Mouse (Mus musculus) cerebellum, postnatal 4 days (tissue): ENCODE measurements around the gene Galntl6.
"Not testable (repeated sequence)": the region's sequence is repeated elsewhere in the genome, so short reads cannot be mapped to it uniquely, and the experiment has no call there.

Experiments
- DNase-seq, 2 experiments: peaks; one replicate each; pipeline ENCODE4 v3.0.0; 2022; ENCODE audit warnings: low spot score in 2 of 2, mixed read lengths in 1 of 2

Galntl6 gene

GRCm38 (mm10) chr8:57765726-57766351 is 1146.6 kb downstream of the Galntl6 start:
- DNase-seq: no peak

- DNase-seq: no peak
Observed at GRCm38 (mm10) chr8:57765192-57765591, 1147.2 kb downstream of the Galntl6 start.

DNA sequence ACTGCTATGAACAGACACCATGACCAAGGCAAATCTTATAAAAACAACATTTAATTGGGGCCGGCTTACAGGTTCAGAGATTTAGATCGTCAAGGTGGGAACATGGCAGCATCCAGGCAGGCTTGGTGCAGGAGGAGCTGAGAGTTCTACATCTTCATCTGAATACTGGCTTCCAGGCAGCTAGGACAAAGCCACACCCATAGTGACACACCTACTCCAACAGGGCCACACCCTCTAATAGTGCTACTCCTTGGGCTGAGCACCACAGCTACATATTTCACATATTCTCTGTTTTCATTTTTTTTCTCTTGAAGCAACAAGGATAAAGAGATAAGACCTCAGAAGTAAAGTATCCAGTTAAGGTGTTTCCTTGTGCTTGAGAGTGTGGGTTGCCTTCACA is 1149.8 kb downstream of the Galntl6 start:
- DNase-seq: not testable (repeated sequence)

DNA sequence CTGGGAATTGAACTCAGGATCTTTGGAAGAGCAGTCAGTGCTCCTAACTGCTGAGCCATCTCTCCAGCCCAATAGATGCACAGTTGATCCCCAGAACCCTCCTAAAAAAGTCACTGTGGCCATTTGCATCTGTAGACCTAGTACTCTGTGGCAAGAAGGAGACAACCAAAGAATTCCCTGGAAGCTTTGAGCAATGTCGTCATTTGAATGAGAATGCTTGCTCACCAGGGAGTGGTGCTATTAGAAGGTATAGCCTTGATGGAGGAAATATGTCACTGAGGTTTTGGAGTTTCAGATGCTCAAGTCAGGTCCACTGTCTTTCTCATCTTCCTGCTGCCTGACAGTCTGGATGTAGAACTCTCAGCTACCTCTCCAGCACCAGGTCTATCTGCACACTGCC is 1151.5 kb downstream of the Galntl6 start:
- DNase-seq: no peak

DNA sequence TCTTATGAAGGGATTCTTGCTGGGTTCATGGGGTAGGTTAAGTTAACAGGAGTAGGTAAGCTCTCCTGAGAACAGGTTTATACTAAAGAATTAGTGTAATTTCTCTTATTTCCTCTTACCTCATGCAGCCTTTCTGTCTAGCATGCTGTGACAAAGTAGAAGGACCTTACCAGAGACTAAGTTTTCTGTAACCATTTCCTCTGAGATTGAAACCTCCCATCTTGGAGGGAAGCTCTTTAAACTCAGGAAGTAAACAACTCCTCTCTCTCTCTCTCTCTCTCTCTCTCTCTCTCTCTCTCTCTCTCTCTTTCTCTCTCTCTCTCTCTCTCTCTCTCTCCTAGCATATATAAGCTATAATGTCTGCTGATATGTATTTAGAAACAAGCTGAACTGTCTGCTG is 1153.6 kb downstream of the Galntl6 start:
- no peak for DNase-seq

- DNase-seq: no peak
Observed at GRCm38 (mm10) chr8:57757476-57757875, 1155.0 kb downstream of the Galntl6 start.

- DNase-seq: no peak
Observed at GRCm38 (mm10) chr8:57754066-57754465, 1158.4 kb downstream of the Galntl6 start.

GRCm38 (mm10) chr8:57743636-57744035 is 1168.8 kb downstream of the Galntl6 start:
- DNase-seq: no peak

GRCm38 (mm10) chr8:57741983-57742382 is 1170.5 kb downstream of the Galntl6 start:
- no peak for DNase-seq

DNA sequence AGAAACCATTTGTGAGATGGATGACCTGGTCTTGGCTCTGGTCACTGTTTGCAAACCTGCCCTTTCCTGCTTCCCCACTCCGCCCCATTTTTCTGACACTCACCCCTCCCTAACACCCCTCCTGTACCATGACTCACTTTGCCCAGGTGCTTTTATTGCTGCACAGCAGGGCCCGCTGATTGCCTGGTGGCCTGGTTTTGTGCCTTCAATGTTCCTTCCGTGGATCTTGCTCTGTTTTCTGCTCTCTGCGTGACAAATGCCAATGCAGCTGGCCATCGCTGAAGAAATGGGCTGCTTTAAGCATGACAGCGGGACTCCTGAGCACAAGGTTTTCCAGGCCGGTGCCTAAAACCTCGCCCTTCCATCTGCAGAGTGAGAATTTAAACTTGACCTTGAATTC is 1171.1 kb downstream of the Galntl6 start:
- DNase-seq: no peak

DNA sequence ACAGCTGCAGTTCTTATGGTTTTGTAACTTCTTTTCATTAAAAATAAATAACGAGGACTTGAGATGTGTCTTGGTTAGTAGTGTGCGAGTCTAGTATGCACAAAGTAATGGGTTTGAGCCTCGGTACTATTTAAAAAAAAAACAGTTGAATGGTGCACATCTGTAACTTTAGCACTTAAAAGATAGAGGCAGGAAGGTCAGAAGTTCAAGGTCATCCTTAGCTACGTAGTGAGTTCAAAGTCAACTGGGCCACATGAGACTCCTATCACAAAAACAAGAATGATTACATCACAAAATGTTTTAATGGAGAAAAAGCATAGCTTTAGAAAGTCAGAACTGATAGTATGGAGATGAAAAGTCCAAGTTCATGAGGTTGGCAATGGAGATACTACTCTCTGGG is 1175.2 kb downstream of the Galntl6 start:
- no peak for DNase-seq

- no peak for DNase-seq
Observed at GRCm38 (mm10) chr8:57732795-57733194, 1179.6 kb downstream of the Galntl6 start.

GRCm38 (mm10) chr8:57731666-57732065 is 1180.8 kb downstream of the Galntl6 start:
- no peak for DNase-seq

- DNase-seq: no peak
Observed at GRCm38 (mm10) chr8:57728276-57728675, 1184.2 kb downstream of the Galntl6 start.

- DNase-seq: no peak
Observed at GRCm38 (mm10) chr8:57724843-57725627, 1187.4 kb downstream of the Galntl6 start.
